Mouse (Mus musculus): ENCODE results near the gene Arfgap1.

GRCm38 (mm10) chr2:180959605-180960004 is 7.4 kb upstream of the Arfgap1 start:
- TF ChIP-seq POLR2A (IDR thresholded peaks at IDR 0.05; ENCODE audit: insufficient read depth, low read depth, low read length) (no peak), CTCF (IDR thresholded peaks at IDR 0.05) (no peak)

Measured in heart, adult 2 months (tissue).